In genomic region chr14:39471236-39471981, GRCm38 (mm10) we compare ENCODE assay signal across 9 mouse cellular contexts. TPM values are rescaled to one million over a fixed set of nuclear protein-coding genes. Genes with fewer than 3 reads are reported as not detected.
DNase-seq lines count a peak whose midpoint lies in the region; ATAC-seq and TF ChIP-seq lines count a peak whose summit lies in the region.
"Had no signal": no experiment of that assay in that cellular context is flagged by ENCODE, and none has a peak within 500 bp of the region (broad histone marks: within the 10 kb centered on the region; RNA-seq: fewer than 3 reads in every experiment).

No protein-coding gene starts in this region.

- peak overlapping the region; percentile 90 for H3K9ac ChIP-seq in forebrain, postnatal 0 days
- H3K9ac ChIP-seq in neural tube, embryonic 13.5 days: peak overlapping the region; percentile 88
- H3K9ac ChIP-seq: limb, embryonic 15.5 days had no signal

- 0 out of 2 replicates have a peak, but pooled peaks cover 4% of the 10 kb centered on the region for H3K4me1 ChIP-seq in forebrain, postnatal 0 days (ENCODE audit: insufficient read depth)
- peaks cover 42% of the 10 kb centered on the region for H3K4me1 ChIP-seq in neural tube, embryonic 13.5 days (replicated peaks)

- peak; percentile 59 for TF ChIP-seq CTCF in layer of hippocampus, adult 2 months (conservative IDR thresholded peaks at IDR 0.05)
- TF ChIP-seq CTCF in forebrain, postnatal 0 days (IDR thresholded peaks at IDR 0.05; ENCODE audit: low read depth): peak; percentile 46

- H3K27me3 ChIP-seq in forebrain, postnatal 0 days (ENCODE audit: insufficient read depth, low read length): 0 out of 2 replicates have a peak, but pooled peaks cover 4% of the 10 kb centered on the region
- H3K27me3 ChIP-seq in neural tube, embryonic 13.5 days: peaks cover 55% of the 10 kb centered on the region

- no peaks in the 10 kb centered on the region for H3K9me3 ChIP-seq in forebrain, postnatal 0 days (ENCODE audit: low read length)
- no peaks in the 10 kb centered on the region for H3K9me3 ChIP-seq in neural tube, embryonic 13.5 days
- H3K9me3 ChIP-seq: limb, embryonic 15.5 days had no signal

- DNase-seq in layer of hippocampus, adult 2 months (ENCODE audit: low spot score in 2 of 2): no peak
- no peak for DNase-seq in layer of hippocampus, adult 9-10 months (ENCODE audit: low spot score)
- peak; percentile 46 to 60 for DNase-seq in cerebellum, postnatal 10 days
- DNase-seq in forebrain, postnatal 0 days: peak; percentile 60
- DNase-seq in thymus, adult 18-20 months: no peak
- DNase-seq in gastrocnemius, postnatal 4 days (ENCODE audit: low spot score in 2 of 2): no peak
- DNase-seq in adrenal gland, adult 2 months: no peak

- peak overlapping the region; percentile 98 for H3K27ac ChIP-seq in layer of hippocampus, adult 2 months
- H3K27ac ChIP-seq in forebrain, postnatal 0 days (ENCODE audit: low read depth, low read length): peak overlapping the region; percentile 93
- H3K27ac ChIP-seq in neural tube, embryonic 13.5 days (replicated peaks): peak overlapping the region; percentile 97
- H3K27ac ChIP-seq: limb, embryonic 15.5 days had no signal

- peak overlapping the region; percentile 75 for H3K4me3 ChIP-seq in layer of hippocampus, adult 2 months
- H3K4me3 ChIP-seq in forebrain, postnatal 0 days (ENCODE audit: low read depth, low read length): peak overlapping the region; percentile 87
- H3K4me3 ChIP-seq in neural tube, embryonic 13.5 days: peak overlapping the region; percentile 73

- 6% methylated on average over 12 of the region's 12 CpGs for WGBS in forebrain, postnatal 0 days
- whole genome bisulfite sequencing in neural tube, embryonic 13.5 days: 3% methylated on average over 12 of the region's 12 CpGs

- peak; percentile 19 for ATAC-seq in forebrain, postnatal 0 days
- ATAC-seq in neural tube, embryonic 13.5 days (ENCODE audit: low read depth): peak; percentile 25; the same call in 1 of the 2 replicates

- no peaks in the 10 kb centered on the region for H3K36me3 ChIP-seq in forebrain, postnatal 0 days (ENCODE audit: insufficient read depth)
- H3K36me3 ChIP-seq in neural tube, embryonic 13.5 days: no peaks in the 10 kb centered on the region
- H3K36me3 ChIP-seq: limb, embryonic 15.5 days had no signal

- peak overlapping the region; percentile 69 for H3K4me2 ChIP-seq in forebrain, postnatal 0 days (ENCODE audit: low read depth)
- H3K4me2 ChIP-seq in neural tube, embryonic 13.5 days: peak overlapping the region; percentile 76

RNA-seq across cellular contexts. Expression of gene Nrg3, which starts 1.5 kb away (rescaled TPM):
- total RNA-seq in layer of hippocampus, adult 2 months (2021): 10 to 100 TPM; 66.9 to 70.0 TPM
- 26.7 and 33.1 TPM in 2 replicates for total RNA-seq in forebrain, postnatal 0 days (2014; rRNA removed)
- 3.8 and 8.1 TPM in 2 replicates for polyA plus RNA-seq in forebrain, postnatal 0 days (2015; fragmentation: Nextera tagmentation; extraction: Ambion mirVana)
- 8.2 and 8.6 TPM in 2 replicates for polyA plus RNA-seq in neural tube, embryonic 13.5 days (2015; fragmentation: Nextera tagmentation; extraction: Ambion mirVana)
- total RNA-seq in gastrocnemius, postnatal 4 days (2021): under 1 TPM; 0.08 to 0.10 TPM
- 1 to 10 TPM; 3.7 to 4.0 TPM for total RNA-seq in adrenal gland, adult 2 months (2021)
- 5.7 and 7.1 TPM in 2 replicates for polyA plus RNA-seq in adrenal gland, adult 2 months (2012; rRNA removed)

Comparison
In these comparisons a context has a peak if more than half of its experiments do, and no peak if none do; other contexts are left out.
1. DNase-seq: peak in cerebellum, postnatal 10 days (2 of 2) and forebrain, postnatal 0 days (single experiment); none in layer of hippocampus, adult 2 months (0 of 2), layer of hippocampus, adult 9-10 months (single experiment), thymus, adult 18-20 months (0 of 2), gastrocnemius, postnatal 4 days (0 of 2) and adrenal gland, adult 2 months (single experiment).
2. RNA of gene Nrg3, which starts 1.5 kb away (total RNA-seq): 66.9 to 70.0 TPM in layer of hippocampus, adult 2 months, 26.7 to 33.1 TPM in forebrain, postnatal 0 days and 3.7 to 4.0 TPM in adrenal gland, adult 2 months; 0.08 to 0.10 TPM in gastrocnemius, postnatal 4 days; every median in the first group is over 4 times any median in the second.
3. Peak in every context shown above with its lines, with median percentiles within 50 percentile points of each other: H3K27ac ChIP-seq and H3K4me3 ChIP-seq.